Mouse (Mus musculus) embryo, embryonic 11.5 days (tissue): Measurements from ENCODE around the gene Serpinh1.

Source experiments
- DNase-seq: peaks from one replicate; pipeline ENCODE4 v3.0.0-alpha.2; 2012; ENCODE audit warnings: low read depth, low spot score

The Serpinh1 gene

GRCm38 (mm10) chr7:99326128-99326527 is 26.9 kb downstream of the Serpinh1 start:
- DNase-seq = no peak

GRCm38 (mm10) chr7:99324810-99325209 is 28.2 kb downstream of the Serpinh1 start:
- DNase-seq = no peak

- no peak for DNase-seq
Observed at GRCm38 (mm10) chr7:99323321-99323700, 29.7 kb downstream of the Serpinh1 start.

- no peak for DNase-seq
Observed at GRCm38 (mm10) chr7:99322691-99323320, 30.2 kb downstream of the Serpinh1 start.

GRCm38 (mm10) chr7:99320524-99320923 is 32.5 kb downstream of the Serpinh1 start:
- DNase-seq = no peak

GRCm38 (mm10) chr7:99317475-99317874 is 35.6 kb downstream of the Serpinh1 start:
- no peak for DNase-seq

DNA sequence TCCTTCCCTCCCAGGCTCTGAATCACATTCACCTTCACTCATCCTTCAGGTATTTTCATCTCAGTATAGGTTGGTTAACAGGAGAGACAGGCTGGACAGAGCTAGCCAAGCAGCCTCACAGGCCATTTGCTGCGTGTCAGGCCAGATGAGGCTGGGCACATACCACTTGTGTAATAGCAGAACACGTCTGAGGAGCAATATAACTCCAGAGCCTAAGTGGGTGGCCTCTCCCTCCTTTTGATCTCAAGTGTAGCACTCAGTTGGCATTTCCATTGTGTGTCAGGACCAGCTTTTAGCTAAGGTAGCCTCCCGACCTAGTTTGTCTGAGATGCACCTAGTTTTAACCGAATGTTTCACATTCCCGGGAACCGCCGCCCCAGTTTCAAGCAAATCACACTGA is 36.8 kb downstream of the Serpinh1 start:
- DNase-seq = no peak

DNA sequence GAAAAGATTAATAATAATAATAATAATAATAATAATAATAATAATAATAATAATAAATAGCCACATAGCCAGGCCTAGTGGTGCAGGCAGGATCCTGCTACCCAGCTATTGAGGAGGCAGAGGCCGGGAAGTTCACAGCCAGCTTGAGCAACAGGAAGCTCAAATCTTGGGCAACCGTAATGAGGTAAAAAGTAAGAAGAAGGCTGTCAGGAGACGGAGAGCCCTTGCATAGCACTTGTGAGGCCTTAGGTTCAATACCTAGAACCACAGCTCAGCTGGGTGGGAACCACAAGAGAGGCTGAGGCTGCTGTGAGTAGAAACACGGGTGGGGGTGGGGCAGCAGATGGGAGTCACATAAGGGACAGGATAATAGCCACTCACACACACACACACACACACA is 38.5 kb downstream of the Serpinh1 start:
- no peak for DNase-seq

DNA sequence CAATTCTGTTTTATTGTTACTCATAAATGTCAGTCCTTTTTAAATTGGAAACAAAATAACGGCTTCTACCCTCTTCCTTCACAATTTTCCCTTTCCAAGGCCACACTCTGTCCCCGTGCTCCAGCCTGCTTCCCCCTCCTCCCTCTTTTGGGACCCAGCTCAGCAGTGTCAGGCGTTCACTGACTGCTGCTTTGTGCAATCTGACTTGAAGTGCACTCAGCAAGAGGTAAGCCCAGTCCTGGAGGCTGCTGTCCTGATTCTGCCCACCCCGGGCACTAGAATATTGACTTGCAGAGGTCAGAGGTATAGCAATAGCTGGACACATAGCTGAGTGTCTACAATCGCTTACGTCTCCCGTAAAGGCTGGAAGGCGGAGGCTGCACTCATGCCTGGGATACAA is 39.8 kb downstream of the Serpinh1 start:
- DNase-seq = no peak

- no peak for DNase-seq
Observed at GRCm38 (mm10) chr7:99312671-99313143, 40.3 kb downstream of the Serpinh1 start.

- DNase-seq = no peak
Observed at GRCm38 (mm10) chr7:99312058-99312457, 41.0 kb downstream of the Serpinh1 start.

- no peak for DNase-seq
Observed at GRCm38 (mm10) chr7:99311433-99311832, 41.6 kb downstream of the Serpinh1 start.

DNA sequence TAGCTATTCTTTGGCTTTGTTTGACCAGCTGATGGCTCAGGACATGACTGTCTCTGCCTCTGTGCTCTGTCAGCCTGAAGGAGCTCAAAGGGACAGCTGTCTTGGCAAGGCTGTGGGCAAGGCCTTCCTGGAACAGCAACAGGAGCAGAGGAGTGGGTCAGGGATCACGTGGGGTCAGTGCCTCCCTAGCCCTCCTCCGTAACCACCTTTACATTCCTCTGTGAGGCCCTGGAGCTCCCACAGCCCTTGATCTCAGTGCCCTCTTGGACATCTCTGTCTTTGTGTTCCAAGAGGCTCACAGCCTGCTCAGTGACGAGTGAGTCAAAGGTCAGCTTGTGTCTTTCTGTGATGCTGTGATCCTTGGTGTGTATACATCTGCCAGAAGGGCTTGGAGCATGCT is 46.4 kb downstream of the Serpinh1 start:
- no peak for DNase-seq

GRCm38 (mm10) chr7:99305688-99306087 is 47.4 kb downstream of the Serpinh1 start:
- no peak for DNase-seq

DNA sequence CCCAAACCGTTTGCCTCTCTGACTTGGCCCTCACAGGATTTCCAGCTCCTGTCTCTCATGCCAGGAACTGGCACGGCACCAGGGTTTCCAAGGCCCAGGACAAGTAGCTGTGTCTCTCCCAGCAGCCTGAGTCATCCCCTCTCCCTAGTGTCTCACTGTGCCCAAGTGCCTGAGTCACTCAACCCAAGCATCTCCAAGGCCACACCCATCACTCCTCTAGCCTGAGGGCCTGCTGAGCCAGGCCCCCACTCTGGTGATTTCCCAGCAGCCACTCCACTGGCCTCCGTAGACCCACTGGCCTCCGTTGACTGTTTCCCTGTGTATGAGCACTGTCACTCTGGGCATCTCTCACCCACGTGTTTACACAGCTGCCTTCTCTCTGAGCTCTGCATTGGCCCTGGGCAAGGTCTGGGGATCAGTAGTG is 48.1 kb downstream of the Serpinh1 start:
- no peak for DNase-seq

- no peak for DNase-seq
Observed at GRCm38 (mm10) chr7:99304029-99304428, 49.0 kb downstream of the Serpinh1 start.

DNA sequence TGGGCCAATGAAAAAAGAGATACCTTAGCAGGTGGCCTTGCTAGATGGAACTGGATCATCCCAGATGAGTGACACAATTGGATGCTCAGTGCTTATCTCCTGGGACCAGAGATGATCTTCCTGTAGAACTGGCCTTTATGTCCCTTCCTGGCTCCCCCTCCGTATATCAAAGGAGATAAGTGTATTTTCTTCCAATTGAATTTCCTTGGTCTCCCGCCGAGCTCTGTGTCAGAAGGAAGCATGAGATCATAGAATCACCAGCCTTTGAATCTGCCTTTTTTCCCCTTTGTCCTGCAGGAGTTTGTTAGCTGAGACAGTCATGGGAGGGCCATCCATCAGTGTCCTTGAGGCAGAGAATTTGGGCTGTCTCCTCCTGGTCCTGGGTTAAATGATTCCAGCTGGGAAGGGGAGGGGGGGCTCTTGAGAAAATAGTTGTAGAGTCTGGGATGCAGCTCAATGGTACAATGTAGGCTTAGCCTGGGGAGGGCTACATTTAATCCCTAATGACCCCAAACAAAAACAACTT is 52.3 kb downstream of the Serpinh1 start:
- no peak for DNase-seq
